Mouse (Mus musculus): ENCODE results near the gene Map2k6.
A peak's percentile ranks its signal among the peaks of the same experiment; 100 is the strongest.

Map2k6 gene

DNA sequence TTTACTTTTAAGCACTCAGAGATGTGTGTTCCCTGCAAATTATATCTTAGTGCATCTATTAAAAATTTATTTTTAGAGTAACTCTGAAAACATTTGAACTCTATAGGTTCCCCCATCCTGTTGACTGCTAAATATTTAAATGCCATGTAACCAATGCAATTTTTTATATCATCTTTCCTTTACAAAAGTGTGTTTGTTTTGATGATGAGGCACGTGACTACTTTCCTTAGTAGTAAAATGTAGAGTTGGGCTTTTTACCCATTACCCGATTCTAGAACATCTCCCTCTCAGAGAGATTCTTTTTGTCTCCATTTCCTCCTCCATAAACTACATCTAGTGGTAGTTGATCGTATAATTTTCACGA is 51.8 kb downstream of the Map2k6 start:
- DNase-seq (ENCODE audit: low spot score), result no peak

DNA sequence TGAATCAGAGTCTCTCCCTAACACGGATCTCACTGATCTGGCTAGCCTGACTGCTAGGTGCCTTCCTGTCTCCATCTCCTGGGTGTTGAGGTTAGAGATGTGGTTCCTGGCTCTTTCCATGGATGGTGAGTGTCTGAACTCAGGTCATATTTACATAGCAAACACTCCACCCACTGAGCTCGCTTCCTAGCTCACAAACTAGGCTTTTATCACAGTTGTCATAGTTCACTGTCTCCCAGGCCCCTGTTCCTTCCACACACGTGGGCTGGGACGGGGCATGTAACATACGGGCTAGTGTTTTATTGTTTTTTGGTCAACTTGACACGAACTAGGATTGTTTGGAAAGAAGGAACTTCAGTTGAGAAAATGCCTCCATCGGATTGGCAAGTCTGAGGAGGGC is 52.7 kb downstream of the Map2k6 start:
- DNase-seq (ENCODE audit: low spot score), result no peak

DNA sequence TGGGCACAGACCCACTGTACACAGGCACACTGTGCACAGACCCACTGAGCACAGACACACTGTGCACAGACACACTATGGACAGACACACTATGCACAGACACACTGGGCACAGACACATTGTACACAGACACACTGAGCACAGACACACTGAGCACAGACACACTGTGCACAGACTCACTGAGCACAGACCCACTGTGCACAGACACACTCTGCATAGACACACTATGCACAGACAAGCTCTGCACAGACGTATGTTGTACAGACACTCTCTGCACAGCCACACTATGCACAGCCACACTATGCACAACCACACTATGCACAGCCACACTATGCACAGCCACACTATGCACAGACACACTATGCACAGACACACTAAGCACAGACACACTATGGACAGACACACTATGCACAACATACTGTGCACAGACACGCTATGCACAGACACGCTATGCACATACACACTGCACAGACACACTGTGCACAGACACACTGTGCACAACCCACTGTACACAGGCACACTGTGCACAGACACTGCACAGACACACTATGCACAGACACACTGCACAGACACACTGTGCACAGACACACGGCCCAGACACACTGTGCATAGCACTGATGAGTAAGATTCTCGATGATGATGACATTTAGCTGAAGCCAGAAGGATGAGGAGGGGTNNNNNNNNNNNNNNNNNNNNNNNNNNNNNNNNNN is 54.7 kb downstream of the Map2k6 start:
- DNase-seq (ENCODE audit: low spot score), result no peak

DNA sequence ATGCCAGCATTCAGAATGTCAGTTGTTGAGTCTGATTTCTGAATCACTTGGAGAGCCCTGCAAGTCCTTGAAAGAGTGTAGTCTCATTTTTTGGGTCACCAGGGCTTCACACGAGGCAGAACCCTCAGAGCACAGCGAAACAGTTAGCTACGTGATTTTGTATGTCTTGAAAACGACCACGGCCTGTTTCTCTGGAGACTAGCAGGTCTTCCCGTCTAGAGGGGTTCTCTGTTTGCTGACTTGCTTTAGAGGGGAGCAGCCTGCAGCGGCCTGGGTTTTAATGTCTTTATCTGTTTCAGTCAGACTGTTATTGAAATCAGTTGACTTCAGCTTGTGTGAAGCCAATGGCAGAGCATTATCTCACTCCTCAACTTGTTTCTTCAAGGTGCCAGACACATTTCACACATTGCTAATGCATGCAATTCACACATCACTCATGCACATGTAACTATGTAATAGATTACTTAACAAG is 58.6 kb downstream of the Map2k6 start:
- DNase-seq (ENCODE audit: low spot score), result no peak

GRCm38 (mm10) chr11:110460480-110460879 is 61.6 kb downstream of the Map2k6 start:
- no peak for DNase-seq (ENCODE audit: low spot score)

- DNase-seq (ENCODE audit: low spot score), result no peak
Observed at GRCm38 (mm10) chr11:110461560-110462331, 62.8 kb downstream of the Map2k6 start.

DNA sequence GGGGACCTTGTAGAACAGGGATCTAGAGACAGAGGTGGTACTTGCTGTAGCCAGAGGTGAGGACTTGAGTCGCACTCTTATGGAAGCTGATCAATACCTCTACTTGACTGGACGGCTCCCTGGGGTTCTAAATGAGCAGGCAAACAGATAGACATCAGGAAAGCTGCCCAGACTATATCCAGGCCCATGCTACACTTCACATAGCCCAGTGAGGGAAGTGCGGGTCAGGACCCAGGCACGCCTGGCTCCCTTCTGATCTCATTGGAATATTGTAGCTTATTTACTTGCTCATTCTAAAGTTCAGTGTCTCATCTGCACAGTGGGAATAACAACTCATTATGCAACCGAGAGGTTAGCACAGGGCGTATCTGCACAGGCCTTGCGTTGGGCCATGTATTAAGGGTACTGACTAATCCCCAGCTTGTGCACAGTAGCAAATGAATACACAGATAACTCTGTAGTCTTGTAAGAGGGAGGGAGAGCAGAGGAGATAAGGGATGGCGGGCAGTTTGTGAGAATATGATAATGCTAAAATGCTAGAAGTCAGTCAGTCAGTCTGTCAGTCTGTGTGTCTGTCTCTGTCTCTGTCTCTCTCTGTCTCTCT is 64.2 kb downstream of the Map2k6 start:
- DNase-seq (ENCODE audit: low spot score), result no peak

GRCm38 (mm10) chr11:110463801-110464200 is 64.9 kb downstream of the Map2k6 start:
- no peak for DNase-seq (ENCODE audit: low spot score)

DNA sequence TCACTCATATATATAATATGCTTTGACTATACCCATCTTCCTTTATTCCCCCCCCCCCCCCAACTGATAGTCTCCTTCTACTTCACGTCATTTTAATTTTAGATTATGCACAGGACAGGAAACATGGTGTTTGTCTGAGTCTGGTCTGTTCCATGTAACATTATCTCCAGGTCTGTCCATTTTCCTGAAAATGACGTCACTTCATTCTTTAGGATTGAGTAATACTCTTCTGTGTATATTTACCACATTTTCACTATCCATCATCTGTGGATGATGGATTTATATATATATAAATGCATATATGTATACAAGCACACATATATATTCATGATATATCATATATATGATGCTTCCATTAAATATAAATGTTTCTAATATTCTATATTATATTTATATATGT is 70.1 kb downstream of the Map2k6 start:
- no peak for DNase-seq (ENCODE audit: low spot score)

- no peak for DNase-seq (ENCODE audit: low spot score)
Observed at GRCm38 (mm10) chr11:110470561-110471273, 71.8 kb downstream of the Map2k6 start.

DNA sequence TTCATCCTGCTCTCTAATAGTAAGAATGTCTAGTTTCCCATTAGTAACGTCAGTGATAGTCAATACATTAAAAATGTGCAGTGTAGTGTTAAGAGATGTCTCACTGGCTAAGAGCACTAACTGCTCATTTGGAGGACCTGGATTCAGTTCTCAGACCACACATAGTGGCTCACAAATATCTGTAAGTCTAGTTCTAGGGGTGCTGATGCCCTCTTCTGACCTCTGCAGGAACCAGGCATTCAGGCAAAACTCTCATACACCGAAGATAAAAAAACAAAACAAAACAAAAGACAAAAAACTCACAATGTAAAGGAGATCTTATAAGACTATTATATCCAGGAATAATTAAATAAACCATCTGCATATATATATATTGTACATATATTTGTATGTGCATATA is 72.4 kb downstream of the Map2k6 start:
- no peak for DNase-seq (ENCODE audit: low spot score)

GRCm38 (mm10) chr11:110472078-110472477 is 73.2 kb downstream of the Map2k6 start:
- DNase-seq (ENCODE audit: low spot score), result no peak

- DNase-seq (ENCODE audit: low spot score), result no peak
Observed at GRCm38 (mm10) chr11:110473495-110473894, 74.6 kb downstream of the Map2k6 start.

- no peak for DNase-seq (ENCODE audit: low spot score)
Observed at GRCm38 (mm10) chr11:110476361-110477151, 77.6 kb downstream of the Map2k6 start.

- DNase-seq (ENCODE audit: low spot score), result no peak
Observed at GRCm38 (mm10) chr11:110477961-110478869, 79.3 kb downstream of the Map2k6 start.

GRCm38 (mm10) chr11:110478978-110479384 is 80.1 kb downstream of the Map2k6 start:
- peak; percentile 34 for DNase-seq (ENCODE audit: low spot score)

GRCm38 (mm10) chr11:110481406-110481805 is 82.5 kb downstream of the Map2k6 start:
- no peak for DNase-seq (ENCODE audit: low spot score)

DNA sequence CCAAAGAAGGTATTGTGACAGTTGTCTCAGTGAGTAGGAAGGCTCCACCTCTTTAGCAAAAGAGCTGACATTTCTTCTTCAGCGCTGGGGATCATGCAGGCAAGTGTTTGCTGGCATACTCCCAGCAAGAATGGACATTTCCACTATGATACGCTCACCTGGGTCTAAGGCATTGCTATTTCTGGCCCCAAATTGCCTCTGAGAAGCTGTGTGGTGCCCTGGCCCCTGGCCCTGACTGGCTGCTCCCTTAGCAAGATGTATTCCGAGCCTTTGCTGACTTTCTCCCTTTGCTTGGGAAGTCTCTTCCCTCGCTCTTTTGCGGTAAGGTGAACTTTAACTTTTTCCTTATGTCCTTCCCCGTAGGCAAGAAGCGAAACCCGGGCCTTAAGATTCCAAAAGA is 83.3 kb downstream of the Map2k6 start:
- no peak for DNase-seq (ENCODE audit: low spot score)

DNA sequence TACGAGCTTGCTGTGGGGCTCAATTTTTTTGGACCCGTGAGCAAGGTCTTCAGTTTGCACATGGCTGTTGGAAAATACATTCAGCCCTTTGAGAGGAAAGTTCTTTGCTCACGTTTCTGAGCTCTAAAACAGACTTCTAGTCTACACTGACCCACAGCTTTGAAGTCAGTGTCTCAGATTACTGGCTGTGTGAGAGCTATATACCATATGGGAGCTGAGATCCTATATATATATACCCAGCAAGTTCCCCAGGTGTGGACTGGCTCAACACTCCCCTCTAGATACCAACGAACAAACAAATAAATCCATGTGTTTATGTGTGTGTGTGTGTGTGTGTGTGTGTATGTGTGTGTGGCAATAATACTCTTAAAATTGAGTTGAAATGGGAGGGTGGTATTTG is 83.7 kb downstream of the Map2k6 start:
- DNase-seq (ENCODE audit: low spot score), result no peak

- peak; percentile 41 for DNase-seq (ENCODE audit: low spot score)
Observed at GRCm38 (mm10) chr11:110483165-110483564, 84.2 kb downstream of the Map2k6 start.

- DNase-seq (ENCODE audit: low spot score), result no peak
Observed at GRCm38 (mm10) chr11:110484426-110484825, 85.5 kb downstream of the Map2k6 start.
